Mouse (Mus musculus): ENCODE results near the gene Gm11492. TPM values are rescaled to one million over a fixed set of nuclear protein-coding genes. Genes with fewer than 3 reads are reported as not detected.

Gene Gm11492
- polyA plus RNA-seq, 1 experiment: not detected

GRCm38 (mm10) chr11:87596492-87596891, 30.0 kb downstream of the Gm11492 start:
- no peak for DNase-seq (ENCODE audit: extremely low spot score in 1 of 2, low spot score in 1 of 2)

DNA sequence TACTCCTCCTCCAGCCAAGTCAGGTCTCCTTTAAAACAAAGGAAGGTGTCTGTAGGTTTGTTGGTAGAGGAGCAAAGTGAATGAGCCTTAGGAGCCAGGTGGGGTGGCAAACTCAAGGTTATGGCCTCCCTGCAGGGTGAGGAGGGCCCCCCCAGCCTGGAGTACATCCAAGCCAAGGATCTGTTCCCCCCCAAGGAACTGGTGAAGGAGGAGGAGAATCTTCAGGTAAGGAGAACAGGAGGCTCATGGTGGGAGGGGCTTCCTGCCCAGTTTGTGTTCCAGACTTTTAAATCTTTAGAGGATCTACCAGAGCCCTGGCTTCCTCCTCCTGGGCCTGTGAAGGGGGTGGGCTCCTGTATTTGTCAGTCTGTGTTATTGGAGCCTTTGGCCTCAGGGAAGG, 30.6 kb downstream of the Gm11492 start:
- DNase-seq (ENCODE audit: extremely low spot score in 1 of 2, low spot score in 1 of 2): no peak

- DNase-seq (ENCODE audit: extremely low spot score in 1 of 2, low spot score in 1 of 2): no peak
Measured at GRCm38 (mm10) chr11:87599395-87600089, 33.1 kb downstream of the Gm11492 start.

- DNase-seq (ENCODE audit: extremely low spot score in 1 of 2, low spot score in 1 of 2): no peak
Measured at GRCm38 (mm10) chr11:87600322-87600853, 33.9 kb downstream of the Gm11492 start.

DNA sequence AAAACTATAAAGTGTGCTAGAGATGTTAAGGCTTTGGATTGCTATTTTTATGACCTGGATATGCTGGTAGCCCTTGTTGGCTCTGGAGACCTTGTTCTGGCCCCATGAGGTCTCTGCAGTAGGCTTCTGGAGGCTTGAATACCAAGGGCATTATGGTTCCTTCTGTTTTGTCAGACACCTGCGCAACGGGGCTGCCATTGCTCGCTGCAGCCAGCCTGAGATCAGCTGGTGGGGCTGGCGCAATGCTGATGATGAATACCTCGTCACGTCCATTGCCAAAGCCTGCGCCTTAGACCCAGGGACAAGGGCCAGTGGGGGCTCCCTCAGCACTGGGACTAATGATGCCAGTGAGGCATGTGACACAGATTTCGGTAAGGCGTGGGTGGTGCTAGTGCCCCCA, 35.8 kb downstream of the Gm11492 start:
- DNase-seq (ENCODE audit: extremely low spot score in 1 of 2, low spot score in 1 of 2): no peak

GRCm38 (mm10) chr11:87603571-87603970, 37.1 kb downstream of the Gm11492 start:
- DNase-seq (ENCODE audit: extremely low spot score in 1 of 2, low spot score in 1 of 2): no peak

DNA sequence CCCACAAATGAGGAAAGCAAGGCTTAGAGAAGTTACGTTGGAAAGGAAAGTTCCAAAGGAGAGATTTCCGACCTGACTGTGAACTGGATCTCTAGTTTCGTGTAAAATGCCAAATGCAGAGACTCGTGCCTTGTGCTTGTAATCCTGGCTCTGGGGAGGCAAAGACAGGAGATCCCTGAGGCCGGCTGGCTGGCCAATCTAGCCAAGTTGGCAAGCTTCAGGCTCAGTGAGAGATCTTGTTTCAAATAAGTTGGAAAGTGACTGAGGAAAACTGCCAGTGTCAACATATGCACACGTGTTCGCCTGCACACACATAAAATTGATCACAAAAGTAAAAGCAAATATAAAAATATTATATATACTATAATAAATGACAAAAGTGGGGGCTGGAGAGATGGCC, 42.8 kb downstream of the Gm11492 start:
- DNase-seq (ENCODE audit: extremely low spot score in 1 of 2, low spot score in 1 of 2): no peak

- DNase-seq (ENCODE audit: extremely low spot score in 1 of 2, low spot score in 1 of 2): no peak
Measured at GRCm38 (mm10) chr11:87611547-87611946, 45.1 kb downstream of the Gm11492 start.

GRCm38 (mm10) chr11:87613972-87614371, 47.5 kb downstream of the Gm11492 start:
- no peak for DNase-seq (ENCODE audit: extremely low spot score in 1 of 2, low spot score in 1 of 2)

GRCm38 (mm10) chr11:87615551-87615950, 49.1 kb downstream of the Gm11492 start:
- no peak for DNase-seq (ENCODE audit: extremely low spot score in 1 of 2, low spot score in 1 of 2)

- no peak for DNase-seq (ENCODE audit: extremely low spot score in 1 of 2, low spot score in 1 of 2)
Measured at GRCm38 (mm10) chr11:87615952-87616351, 49.5 kb downstream of the Gm11492 start.

DNA sequence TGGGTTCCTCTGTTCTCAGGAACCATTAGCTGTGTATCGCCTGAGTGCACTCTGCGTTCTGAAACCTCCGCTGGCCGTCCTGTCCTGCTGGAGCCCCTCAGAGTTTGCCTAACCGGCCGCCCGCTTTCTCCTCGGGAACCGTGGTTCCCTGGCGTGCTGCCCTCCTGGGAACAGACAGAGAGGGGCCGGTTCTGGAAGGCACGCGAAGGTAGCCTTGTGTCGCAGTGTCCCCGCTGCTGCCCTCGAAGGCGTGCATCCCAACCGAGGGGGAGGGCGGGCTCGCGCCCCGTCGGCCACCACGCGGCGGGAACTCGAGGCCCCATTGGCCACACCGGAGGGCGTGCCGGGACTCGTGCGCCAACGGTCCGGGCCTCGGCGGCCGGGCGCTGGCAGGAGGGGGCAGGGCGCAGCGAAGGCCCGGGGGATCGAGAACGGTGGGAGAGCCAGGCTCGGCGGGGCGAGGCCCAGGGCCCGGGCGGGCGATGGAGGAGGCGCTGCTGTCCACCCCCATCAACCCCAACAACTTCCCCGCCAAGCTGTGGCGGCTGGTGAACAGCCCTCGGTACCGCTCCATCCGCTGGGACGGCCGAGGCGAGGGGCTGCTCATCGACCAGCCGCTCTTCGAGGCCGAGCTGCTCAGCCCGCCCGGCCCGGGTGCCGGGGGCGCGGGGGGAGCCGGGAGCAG, 50.5 kb downstream of the Gm11492 start, which contains the start of gene Hsf5:
Gene Hsf5 (plus strand): TSS at position 375 of the 685 bp plus-strand sequence.
- DNase-seq (ENCODE audit: extremely low spot score in 1 of 2, low spot score in 1 of 2): no peak

DNA sequence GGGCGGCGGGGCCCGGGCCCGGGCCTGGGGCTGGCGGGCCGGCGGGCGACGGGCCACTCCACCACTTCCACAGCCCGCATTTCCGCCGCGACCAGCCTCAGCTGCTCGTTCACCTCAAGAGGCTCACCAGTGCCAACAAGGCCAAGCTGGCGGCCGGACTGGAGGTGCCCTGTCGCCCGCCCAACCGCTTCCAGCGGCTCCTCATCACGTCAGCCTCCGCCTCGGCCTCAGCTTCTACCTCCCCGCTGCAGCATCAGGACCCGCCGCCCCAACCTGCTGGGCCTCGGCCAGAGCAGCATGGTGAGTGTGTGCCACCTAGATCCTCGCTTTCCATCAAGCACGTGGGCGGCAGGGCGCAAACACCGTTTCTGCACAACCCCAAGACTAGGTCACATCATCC, 51.2 kb downstream of the Gm11492 start:
- DNase-seq (ENCODE audit: extremely low spot score in 1 of 2, low spot score in 1 of 2): no peak

Other genes with a start within 250 kb of the Gm11492 start
- gene Ppm1e, start 207.6 kb upstream of the Gm11492 start, polyA plus RNA-seq (2012; rRNA removed): 131 and 144 TPM in 2 replicates
- gene Rad51c, start 161.7 kb upstream of the Gm11492 start, polyA plus RNA-seq (2012; rRNA removed): 3.5 and 3.7 TPM in 2 replicates
- 0.15 and 0.34 TPM in 2 replicates for gene Tex14, start 161.6 kb upstream of the Gm11492 start, polyA plus RNA-seq (2012; rRNA removed)
- 287 and 294 TPM in 2 replicates for gene Sept4, start 2.2 kb downstream of the Gm11492 start, polyA plus RNA-seq (2012; rRNA removed)
- 41.5 and 47.3 TPM in 2 replicates for gene Mtmr4, start 25.5 kb downstream of the Gm11492 start, polyA plus RNA-seq (2012; rRNA removed)
- gene Hsf5, start 50.5 kb downstream of the Gm11492 start, polyA plus RNA-seq (2012; rRNA removed): 0.29 and 0.46 TPM in 2 replicates
- 1.4 and 1.7 TPM in 2 replicates for gene Rnf43, start 96.1 kb downstream of the Gm11492 start, polyA plus RNA-seq (2012; rRNA removed)
- 146 and 148 TPM in 2 replicates for gene Supt4a, start 170.9 kb downstream of the Gm11492 start, polyA plus RNA-seq (2012; rRNA removed)
- 294 and 326 TPM in 2 replicates for gene Tspoap1, start 193.9 kb downstream of the Gm11492 start, polyA plus RNA-seq (2012; rRNA removed)
- 0.34 TPM in 1 of 2 replicates, not detected in the other for gene Mpo, start 226.9 kb downstream of the Gm11492 start, polyA plus RNA-seq (2012; rRNA removed)